Mouse (Mus musculus): ENCODE data around the gene Rtn4rl1.
"Not testable (repeated sequence)": the region's sequence is repeated elsewhere in the genome, so short reads cannot be mapped to it uniquely, and the experiment has no call there.

Gene Rtn4rl1

GRCm38 (mm10) chr11:75275035-75275434 is 81.5 kb downstream of the Rtn4rl1 start:
- no peak for DNase-seq (ENCODE audit: low spot score in 2 of 2)

- no peak for DNase-seq (ENCODE audit: low spot score in 2 of 2)
Observed at GRCm38 (mm10) chr11:75278115-75278514, 84.5 kb downstream of the Rtn4rl1 start.

GRCm38 (mm10) chr11:75279013-75279341 is 85.4 kb downstream of the Rtn4rl1 start:
- no peak for DNase-seq (ENCODE audit: low spot score in 2 of 2)

- no peak for DNase-seq (ENCODE audit: low spot score in 2 of 2)
Observed at GRCm38 (mm10) chr11:75279342-75280065, 85.9 kb downstream of the Rtn4rl1 start.

- DNase-seq (ENCODE audit: low spot score in 2 of 2) = no peak
Observed at GRCm38 (mm10) chr11:75280066-75280410, 86.5 kb downstream of the Rtn4rl1 start.

- DNase-seq (ENCODE audit: low spot score in 2 of 2) = no peak
Observed at GRCm38 (mm10) chr11:75280435-75281001, 86.9 kb downstream of the Rtn4rl1 start.

GRCm38 (mm10) chr11:75281380-75282256 is 88.0 kb downstream of the Rtn4rl1 start:
- DNase-seq (ENCODE audit: low spot score in 2 of 2) = no peak

- DNase-seq (ENCODE audit: low spot score in 2 of 2) = no peak
Observed at GRCm38 (mm10) chr11:75282496-75283120, 89.0 kb downstream of the Rtn4rl1 start.

GRCm38 (mm10) chr11:75283784-75284183 is 90.2 kb downstream of the Rtn4rl1 start:
- not testable (repeated sequence) for DNase-seq (ENCODE audit: low spot score in 2 of 2)

GRCm38 (mm10) chr11:75285893-75286467 is 92.4 kb downstream of the Rtn4rl1 start:
- no peak for DNase-seq (ENCODE audit: low spot score in 2 of 2)

- no peak for DNase-seq (ENCODE audit: low spot score in 2 of 2)
Observed at GRCm38 (mm10) chr11:75286868-75287267, 93.3 kb downstream of the Rtn4rl1 start.

GRCm38 (mm10) chr11:75287940-75288339 is 94.4 kb downstream of the Rtn4rl1 start:
- no peak for DNase-seq (ENCODE audit: low spot score in 2 of 2)

- no peak for DNase-seq (ENCODE audit: low spot score in 2 of 2)
Observed at GRCm38 (mm10) chr11:75288517-75288916, 94.9 kb downstream of the Rtn4rl1 start.

GRCm38 (mm10) chr11:75289120-75289519 is 95.5 kb downstream of the Rtn4rl1 start:
- no peak for DNase-seq (ENCODE audit: low spot score in 2 of 2)

- DNase-seq (ENCODE audit: low spot score in 2 of 2) = peak; percentile 75 to 83
Observed at GRCm38 (mm10) chr11:75290566-75291271, 97.1 kb downstream of the Rtn4rl1 start.

- DNase-seq (ENCODE audit: low spot score in 2 of 2) = no peak
Observed at GRCm38 (mm10) chr11:75291389-75292215, 98.0 kb downstream of the Rtn4rl1 start.

GRCm38 (mm10) chr11:75292281-75292680 is 98.7 kb downstream of the Rtn4rl1 start:
- DNase-seq (ENCODE audit: low spot score in 2 of 2) = no peak

- DNase-seq (ENCODE audit: low spot score in 2 of 2) = no peak
Observed at GRCm38 (mm10) chr11:75293852-75294361, 100.3 kb downstream of the Rtn4rl1 start.

- no peak for DNase-seq (ENCODE audit: low spot score in 2 of 2)
Observed at GRCm38 (mm10) chr11:75294862-75295261, 101.3 kb downstream of the Rtn4rl1 start.

GRCm38 (mm10) chr11:75295534-75295933 is 102.0 kb downstream of the Rtn4rl1 start:
- DNase-seq (ENCODE audit: low spot score in 2 of 2) = not testable (repeated sequence)
